Mouse (Mus musculus): Measurements from ENCODE around the gene Sema3c.
"Not testable (repeated sequence)": the region's sequence is repeated elsewhere in the genome, so short reads cannot be mapped to it uniquely, and the experiment has no call there.

The Sema3c gene

GRCm38 (mm10) chr5:17573694-17574380, at the start of gene Sema3c:
Sema3c (plus strand) TSS chr5:17574281.
- DNase-seq, result peak in 1 of 2 experiments; percentile 16

GRCm38 (mm10) chr5:17531165-17531564, 42.9 kb upstream of the Sema3c start:
- not testable (repeated sequence) for DNase-seq

- no peak for DNase-seq
Observed at GRCm38 (mm10) chr5:17543141-17543540, 30.9 kb upstream of the Sema3c start.

GRCm38 (mm10) chr5:17544904-17545449, 29.1 kb upstream of the Sema3c start:
- DNase-seq, result no peak

- DNase-seq, result no peak
Observed at GRCm38 (mm10) chr5:17551693-17552092, 22.4 kb upstream of the Sema3c start.

- DNase-seq, result peak; percentile 49 to 68
Observed at GRCm38 (mm10) chr5:17556073-17556473, 18.0 kb upstream of the Sema3c start.

GRCm38 (mm10) chr5:17556715-17557265, 17.3 kb upstream of the Sema3c start:
- no peak for DNase-seq

- DNase-seq, result no peak
Observed at GRCm38 (mm10) chr5:17571571-17571970, 2.5 kb upstream of the Sema3c start.

- DNase-seq, result peak; percentile 83 to 93
Observed at GRCm38 (mm10) chr5:17574413-17575182, 517 bp downstream of the Sema3c start.

- no peak for DNase-seq
Observed at GRCm38 (mm10) chr5:17575183-17575495, 1.1 kb downstream of the Sema3c start.

- peak in 1 of 2 experiments; percentile 19 for DNase-seq
Observed at GRCm38 (mm10) chr5:17576069-17576468, 2.0 kb downstream of the Sema3c start.

GRCm38 (mm10) chr5:17582047-17582515, 8.0 kb downstream of the Sema3c start:
- DNase-seq, result no peak

- DNase-seq, result no peak
Observed at GRCm38 (mm10) chr5:17584299-17584945, 10.3 kb downstream of the Sema3c start.

- DNase-seq, result no peak
Observed at GRCm38 (mm10) chr5:17586518-17587210, 12.6 kb downstream of the Sema3c start.

- no peak for DNase-seq
Observed at GRCm38 (mm10) chr5:17591908-17592307, 17.8 kb downstream of the Sema3c start.

- no peak for DNase-seq
Observed at GRCm38 (mm10) chr5:17601700-17602099, 27.6 kb downstream of the Sema3c start.

- no peak for DNase-seq
Observed at GRCm38 (mm10) chr5:17620619-17621018, 46.5 kb downstream of the Sema3c start.

- DNase-seq, result no peak
Observed at GRCm38 (mm10) chr5:17622564-17622963, 48.5 kb downstream of the Sema3c start.

GRCm38 (mm10) chr5:17628606-17629005, 54.5 kb downstream of the Sema3c start:
- DNase-seq, result no peak

GRCm38 (mm10) chr5:17629599-17629998, 55.5 kb downstream of the Sema3c start:
- no peak for DNase-seq

GRCm38 (mm10) chr5:17639519-17639918, 65.4 kb downstream of the Sema3c start:
- DNase-seq, result no peak

- no peak for DNase-seq
Observed at GRCm38 (mm10) chr5:17647643-17648226, 73.7 kb downstream of the Sema3c start.

All from lung, postnatal 4 days (tissue).